ENCODE assay signal across 12 mouse cellular contexts in genomic region chr17:26699819-26700616, GRCm38 (mm10). TPM values are rescaled to one million over a fixed set of nuclear protein-coding genes. Genes with fewer than 3 reads are reported as not detected.
DNase-seq lines count a peak whose midpoint lies in the region; ATAC-seq and TF ChIP-seq lines count a peak whose summit lies in the region.
"Had no signal": no experiment of that assay in that cellular context is flagged by ENCODE, and none has a peak within 500 bp of the region (broad histone marks: within the 10 kb centered on the region; RNA-seq: fewer than 3 reads in every experiment).

No protein-coding gene starts in this region.

- WGBS in liver, embryonic 15.5 days (ENCODE audit: insufficient replicate concordance) = 78% methylated on average over 10 of the region's 10 CpGs
- 71% methylated on average over 10 of the region's 10 CpGs for WGBS in heart, embryonic 10.5 days
- WGBS in intestine, embryonic 16.5 days = 84% methylated on average over 10 of the region's 10 CpGs
- WGBS in stomach, embryonic 16.5 days = 83% methylated on average over 10 of the region's 10 CpGs
- 95% methylated on average over 10 of the region's 10 CpGs for WGBS in hindbrain, postnatal 0 days

- no peaks in the 10 kb centered on the region for H3K9me3 ChIP-seq in liver, embryonic 15.5 days (replicated peaks)
- no peaks in the 10 kb centered on the region for H3K9me3 ChIP-seq in heart, embryonic 10.5 days
- H3K9me3 ChIP-seq in intestine, embryonic 16.5 days (ENCODE audit: control insufficient read depth, low read length) = no peaks in the 10 kb centered on the region
- H3K9me3 ChIP-seq in stomach, embryonic 16.5 days (replicated peaks; ENCODE audit: control insufficient read depth, low read length) = no peaks in the 10 kb centered on the region
- H3K9me3 ChIP-seq in hindbrain, postnatal 0 days (ENCODE audit: low read length) = no peaks in the 10 kb centered on the region
- H3K9me3 ChIP-seq: limb, embryonic 12.5 days had no signal

- peak; percentile 51 for ATAC-seq in liver, embryonic 15.5 days (ENCODE audit: insufficient read depth)
- ATAC-seq in intestine, embryonic 16.5 days = peak; percentile 84
- peak; percentile 47; the same call in 1 of the 2 replicates for ATAC-seq in stomach, embryonic 16.5 days (ENCODE audit: insufficient read depth, low FRiP score)
- no peak for ATAC-seq in hindbrain, postnatal 0 days
- ATAC-seq: forebrain, embryonic 14.5 days; hindbrain, embryonic 16.5 days had no signal

- TF ChIP-seq CTCF in hindbrain, postnatal 0 days (IDR thresholded peaks at IDR 0.05; ENCODE audit: low read depth) = no peak

- H3K4me1 ChIP-seq in liver, embryonic 15.5 days (replicated peaks) = 0 out of 2 replicates have a peak, but pooled peaks cover 19% of the 10 kb centered on the region
- H3K4me1 ChIP-seq in heart, embryonic 10.5 days = peaks cover 46% of the 10 kb centered on the region
- no peaks in the 10 kb centered on the region; the same call in 1 of the 2 replicates for H3K4me1 ChIP-seq in intestine, embryonic 16.5 days (ENCODE audit: control insufficient read depth, insufficient read depth, low read length)
- H3K4me1 ChIP-seq in stomach, embryonic 16.5 days (ENCODE audit: control insufficient read depth, insufficient read depth, low read length) = no peaks in the 10 kb centered on the region
- H3K4me1 ChIP-seq in hindbrain, postnatal 0 days (ENCODE audit: insufficient read depth, low read length) = no peaks in the 10 kb centered on the region
- H3K4me1 ChIP-seq: limb, embryonic 12.5 days had no signal

- H3K9ac ChIP-seq in liver, embryonic 15.5 days = no peak overlapping the region
- no peak overlapping the region for H3K9ac ChIP-seq in intestine, embryonic 16.5 days (ENCODE audit: low read depth, low read length)
- H3K9ac ChIP-seq in stomach, embryonic 16.5 days (ENCODE audit: low read length) = no peak overlapping the region
- H3K9ac ChIP-seq in hindbrain, postnatal 0 days (replicated peaks; ENCODE audit: low read length) = no peak overlapping the region
- H3K9ac ChIP-seq: limb, embryonic 12.5 days had no signal

- H3K27me3 ChIP-seq in liver, embryonic 15.5 days = no peaks in the 10 kb centered on the region
- H3K27me3 ChIP-seq in heart, embryonic 10.5 days (ENCODE audit: insufficient read depth, poor library complexity, severe bottlenecking) = no peaks in the 10 kb centered on the region
- H3K27me3 ChIP-seq in intestine, embryonic 16.5 days (replicated peaks; ENCODE audit: control insufficient read depth, insufficient read depth, low read length) = no peaks in the 10 kb centered on the region
- no peaks in the 10 kb centered on the region for H3K27me3 ChIP-seq in stomach, embryonic 16.5 days (ENCODE audit: control insufficient read depth, insufficient read depth, low read length)
- no peaks in the 10 kb centered on the region for H3K27me3 ChIP-seq in hindbrain, postnatal 0 days (ENCODE audit: insufficient read depth, low read length)
- H3K27me3 ChIP-seq: limb, embryonic 12.5 days had no signal

- 0 out of 2 replicates have a peak overlapping the region, but pooled peaks have one; percentile 14 for H3K27ac ChIP-seq in liver, embryonic 15.5 days (replicated peaks)
- 0 out of 2 replicates have a peak overlapping the region, but pooled peaks have one; percentile 26 for H3K27ac ChIP-seq in heart, embryonic 10.5 days
- no peak overlapping the region for H3K27ac ChIP-seq in intestine, embryonic 16.5 days (ENCODE audit: low read length)
- H3K27ac ChIP-seq in stomach, embryonic 16.5 days (ENCODE audit: low read length) = no peak overlapping the region
- H3K27ac ChIP-seq in hindbrain, postnatal 0 days = no peak overlapping the region
- H3K27ac ChIP-seq: limb, embryonic 12.5 days had no signal

- no peak for DNase-seq in liver
- DNase-seq in heart, embryonic 10.5 days (ENCODE audit: low spot score) = no peak
- DNase-seq in left cerebral cortex, postnatal 36 days (ENCODE audit: low spot score in 2 of 2) = no peak
- no peak for DNase-seq in hindbrain, postnatal 0 days (ENCODE audit: low spot score)
- DNase-seq in left cerebral cortex, postnatal 14 days (ENCODE audit: low spot score in 2 of 2) = no peak
- DNase-seq: adrenal gland, postnatal 10 days had no signal

- H3K4me2 ChIP-seq in liver, embryonic 15.5 days = no peak overlapping the region
- H3K4me2 ChIP-seq in intestine, embryonic 16.5 days (ENCODE audit: low read depth, low read length) = no peak overlapping the region
- no peak overlapping the region for H3K4me2 ChIP-seq in stomach, embryonic 16.5 days (ENCODE audit: low read depth, low read length)
- H3K4me2 ChIP-seq in hindbrain, postnatal 0 days (ENCODE audit: low read depth, low read length) = no peak overlapping the region
- H3K4me2 ChIP-seq: limb, embryonic 12.5 days had no signal

- intact Hi-C loops in left cerebral cortex, postnatal 36 days (cut with DNase I) = no loop called here
- intact Hi-C loops in left cerebral cortex, postnatal 14 days (cut with DNase I) = no loop called here

- H3K36me3 ChIP-seq in liver, embryonic 15.5 days (replicated peaks) = peaks cover 70% of the 10 kb centered on the region
- H3K36me3 ChIP-seq in heart, embryonic 10.5 days = peaks cover 46% of the 10 kb centered on the region
- H3K36me3 ChIP-seq in intestine, embryonic 16.5 days (ENCODE audit: control insufficient read depth, insufficient read depth, low read length) = peaks cover 12% of the 10 kb centered on the region
- H3K36me3 ChIP-seq in stomach, embryonic 16.5 days (ENCODE audit: control insufficient read depth, insufficient read depth, low read length) = peaks cover 15% of the 10 kb centered on the region; the same call in 1 of the 2 replicates
- H3K36me3 ChIP-seq in hindbrain, postnatal 0 days (ENCODE audit: insufficient read depth, low read length) = peaks cover 40% of the 10 kb centered on the region

- H3K4me3 ChIP-seq in liver, embryonic 15.5 days (replicated peaks) = no peak overlapping the region
- no peak overlapping the region for H3K4me3 ChIP-seq in heart, embryonic 10.5 days
- H3K4me3 ChIP-seq in intestine, embryonic 16.5 days (ENCODE audit: low read length) = no peak overlapping the region
- H3K4me3 ChIP-seq in stomach, embryonic 16.5 days (replicated peaks; ENCODE audit: low read length) = no peak overlapping the region
- H3K4me3 ChIP-seq in hindbrain, postnatal 0 days (ENCODE audit: low read length) = no peak overlapping the region
- H3K4me3 ChIP-seq: limb, embryonic 12.5 days had no signal

RNA-seq across cellular contexts. Expression of gene Crebrf, which starts 15.4 kb away (rescaled TPM):
- 4.2 and 4.7 TPM in 2 replicates for polyA plus RNA-seq in liver, embryonic 15.5 days (2015; fragmentation: Nextera tagmentation; extraction: Ambion mirVana)
- polyA plus RNA-seq in heart, embryonic 10.5 days (2016; fragmentation: Nextera tagmentation; extraction: Ambion mirVana) = 2.7 and 4.5 TPM in 2 replicates
- polyA plus RNA-seq in intestine, embryonic 16.5 days (2015; fragmentation: Nextera tagmentation; extraction: Ambion mirVana) = 8.1 and 9.4 TPM in 2 replicates
- 6.7 and 7.6 TPM in 2 replicates for polyA plus RNA-seq in stomach, embryonic 16.5 days (2015; fragmentation: Nextera tagmentation; extraction: Ambion mirVana)
- total RNA-seq in left cerebral cortex, postnatal 36 days (2021) = 100 to 1,000 TPM; 117 to 118 TPM
- total RNA-seq in hindbrain, postnatal 0 days (2014; rRNA removed) = 17.7 and 23.5 TPM in 2 replicates
- polyA plus RNA-seq in hindbrain, postnatal 0 days (2015; fragmentation: Nextera tagmentation; extraction: Ambion mirVana) = 11.7 and 13.4 TPM in 2 replicates
- 10 to 100 TPM; 34.8 to 35.6 TPM for total RNA-seq in left cerebral cortex, postnatal 14 days (2021)

RNA-seq across cellular contexts. Expression of gene Atp6v0e, which starts 37.0 kb away (rescaled TPM):
- 141 and 154 TPM in 2 replicates for polyA plus RNA-seq in liver, embryonic 15.5 days (2015; fragmentation: Nextera tagmentation; extraction: Ambion mirVana)
- polyA plus RNA-seq in heart, embryonic 10.5 days (2016; fragmentation: Nextera tagmentation; extraction: Ambion mirVana) = 189 and 213 TPM in 2 replicates
- polyA plus RNA-seq in intestine, embryonic 16.5 days (2015; fragmentation: Nextera tagmentation; extraction: Ambion mirVana) = 311 and 334 TPM in 2 replicates
- polyA plus RNA-seq in stomach, embryonic 16.5 days (2015; fragmentation: Nextera tagmentation; extraction: Ambion mirVana) = 231 and 249 TPM in 2 replicates
- 10 to 100 TPM; 41.3 to 44.1 TPM for total RNA-seq in left cerebral cortex, postnatal 36 days (2021)
- 98.2 and 124 TPM in 2 replicates for total RNA-seq in hindbrain, postnatal 0 days (2014; rRNA removed)
- 121 and 133 TPM in 2 replicates for polyA plus RNA-seq in hindbrain, postnatal 0 days (2015; fragmentation: Nextera tagmentation; extraction: Ambion mirVana)
- 10 to 100 TPM; 36.7 to 45.8 TPM for total RNA-seq in left cerebral cortex, postnatal 14 days (2021)

Comparison
In these comparisons a context has a peak if more than half of its experiments do, and no peak if none do; other contexts are left out.
1. H3K27ac ChIP-seq: peak in liver, embryonic 15.5 days (single experiment) and heart, embryonic 10.5 days (single experiment); none in intestine, embryonic 16.5 days (single experiment), stomach, embryonic 16.5 days (single experiment) and hindbrain, postnatal 0 days (single experiment).